Comparison of ENCODE assay signal across 15 mouse cellular contexts in the genomic region with DNA sequence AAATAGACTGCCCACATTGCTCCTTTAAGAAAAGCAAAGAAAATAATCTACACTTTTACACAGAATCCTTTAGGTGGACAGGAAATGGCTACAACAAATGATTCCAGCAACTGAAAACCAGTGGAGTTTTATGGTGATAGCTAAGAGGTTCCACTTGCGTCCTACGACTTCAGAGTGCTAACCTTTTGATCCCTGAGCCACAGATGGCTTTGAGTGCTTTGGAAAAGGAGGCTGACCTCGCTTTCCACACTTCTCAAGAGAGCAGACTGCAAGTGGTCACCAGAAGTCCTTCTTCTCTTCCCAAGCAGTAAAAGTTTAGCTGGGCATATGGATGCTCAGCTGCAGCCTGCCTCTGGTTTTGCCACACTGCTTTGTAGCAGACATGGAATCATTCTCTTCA. TPM values are rescaled to one million over a fixed set of nuclear protein-coding genes. Genes with fewer than 3 reads are reported as not detected.
"Had no signal": no experiment of that assay in that cellular context is flagged by ENCODE, and none has a peak within 500 bp of the region (broad histone marks: within the 10 kb centered on the region; RNA-seq: fewer than 3 reads in every experiment).

No protein-coding gene starts in this region.

- H3K9me3 ChIP-seq: liver, embryonic 12.5 days; lung, embryonic 15.5 days; midbrain, embryonic 12.5 days; neural tube, embryonic 15.5 days had no signal

- H3K4me2 ChIP-seq: liver, embryonic 12.5 days; lung, embryonic 15.5 days; midbrain, embryonic 12.5 days; neural tube, embryonic 15.5 days had no signal

- H3K36me3 ChIP-seq: liver, embryonic 12.5 days; lung, embryonic 15.5 days; midbrain, embryonic 12.5 days; neural tube, embryonic 15.5 days had no signal

- ATAC-seq: inflammation-experienced regulatory T-cells, adult 6 months; liver, embryonic 12.5 days had no signal

- H3K4me3 ChIP-seq: liver, embryonic 12.5 days; lung, embryonic 15.5 days; megakaryocyte, embryonic 14.5 days; midbrain, embryonic 12.5 days; neural tube, embryonic 15.5 days had no signal

- H3K27ac ChIP-seq: liver, embryonic 12.5 days; lung, embryonic 15.5 days; macrophage; midbrain, embryonic 12.5 days; neural tube, embryonic 15.5 days had no signal

- H3K27me3 ChIP-seq: liver, embryonic 12.5 days; lung, embryonic 15.5 days; midbrain, embryonic 12.5 days; neural tube, embryonic 15.5 days had no signal

- H3K9ac ChIP-seq: liver, embryonic 12.5 days; lung, embryonic 15.5 days; midbrain, embryonic 12.5 days; neural tube, embryonic 15.5 days had no signal

- DNase-seq: kidney, adult 11 months; kidney, adult 9 months; kidney, postnatal 10 days; lung, postnatal 14 days; right cerebral cortex, adult 18-20 months; right cerebral cortex, postnatal 25 days; thymus, adult 2 months; thymus, postnatal 25 days had no signal

- H3K4me1 ChIP-seq: liver, embryonic 12.5 days; lung, embryonic 15.5 days; neural tube, embryonic 15.5 days had no signal

RNA-seq across cellular contexts. Expression of gene Lpar1, which starts 18.0 kb away (rescaled TPM):
- polyA plus RNA-seq: inflammation-experienced regulatory T-cells, adult 6 months had no signal
